Mouse (Mus musculus) heart, adult 2 months (tissue): ENCODE data around the gene Ostf1. TPM values are rescaled to one million over a fixed set of nuclear protein-coding genes. Genes with fewer than 3 reads are reported as not detected.

Experiments used
- DNase-seq, 2 experiments: peaks; one replicate each; pipeline ENCODE4 v3.0.0; 2021
- H3K27ac ChIP-seq: fragments of 200-600 bp; 2 replicates; pipeline ENCODE4 v1.8.1; 2022
- H3K27me3 ChIP-seq: fragments of 200-500 bp; 2 replicates; pipeline ENCODE4 v1.6.1; 2012; ENCODE audit warnings: mild to moderate bottlenecking, low read length, inconsistent platforms, mixed read lengths; ENCODE audit not compliant: control insufficient read depth, insufficient read depth
- H3K36me3 ChIP-seq: fragments of 200-500 bp; 2 replicates; pipeline ENCODE4 v1.6.1; 2012; ENCODE audit warnings: low read length, inconsistent platforms; ENCODE audit not compliant: control insufficient read depth, insufficient read depth
- H3K4me1 ChIP-seq: fragments of 200-500 bp; 2 replicates; pipeline ENCODE4 v1.6.1; 2011; ENCODE audit warnings: low read length; ENCODE audit not compliant: control insufficient read depth, insufficient read depth
- H3K4me3 ChIP-seq: fragments of 200-600 bp; 2 replicates; pipeline ENCODE4 v1.8.1; 2022
- H3K79me2 ChIP-seq: fragments of 200-500 bp; replicated peaks from 2 replicates; pipeline ENCODE4 v1.6.1; 2012; ENCODE audit warnings: mild to moderate bottlenecking, inconsistent platforms, low read length, moderate library complexity, mixed read lengths; ENCODE audit not compliant: control insufficient read depth, insufficient read depth
- H3K9ac ChIP-seq: fragments of 200-500 bp; 2 replicates; pipeline ENCODE4 v1.6.1; 2012; ENCODE audit warnings: low read depth, mild to moderate bottlenecking, control low read depth, inconsistent platforms, low read length, mixed read lengths
- CTCF ChIP-seq: fragments of 200-600 bp; IDR thresholded peaks from 2 replicates; pipeline ENCODE4 v1.8.1; 2022; ENCODE audit warnings: antibody characterized with exemption, mild to moderate bottlenecking, moderate library complexity
- EP300 ChIP-seq: fragments of 200-500 bp; IDR thresholded peaks from 2 replicates; pipeline ENCODE4 v1.6.1; 2011; ENCODE audit warnings: low read depth, low read length, control low read depth; ENCODE audit not compliant: insufficient read depth
- POLR2A ChIP-seq: fragments of 200-500 bp; IDR thresholded peaks from 2 replicates; pipeline ENCODE4 v1.6.1; 2011; ENCODE audit warnings: mild to moderate bottlenecking, low read depth, low read length, control low read depth; ENCODE audit not compliant: insufficient read depth
- whole genome bisulfite sequencing: fragments of 180-500 bp; shearing (Covaris S2); methylation state at CpG from one replicate; pipeline ENCODE4 v1.1.7; 2018; 5-methylcytosine and 5-hydroxymethylcytosine counted together
- intact Hi-C: fragments of 180-260 bp; cut with DNase I; formaldehyde crosslinking; loops from one replicate; pipeline ENCODE4 v1.15.1; 2025
- polyA plus RNA-seq: library from polyadenylated mRNA; depleted of rRNA; stranded (reverse); fragments of >200 nt; gene quantifications from 2 replicates; pipeline ENCODE4 v1.2.3, GENCODE M21; 2012
- total RNA-seq, 2 experiments: library from RNA; stranded (reverse); gene quantifications; 2 replicates each; pipeline ENCODE4 v1.2.3; 2021

Gene Ostf1
- total and polyA plus RNA-seq, 3 experiments, result 29.5 to 37.6 (median 35.3) TPM

GRCm38 (mm10) chr19:18575891-18576290 is 55.7 kb downstream of the Ostf1 start:
- intact Hi-C loops, result no loop called here
- Histone ChIP-seq H3K79me2 (no peaks in the 10 kb centered on the region), H3K4me1 (no peaks in the 10 kb centered on the region), H3K9ac (no peak overlapping the region), H3K27me3 (no peaks in the 10 kb centered on the region), H3K4me3 (no peak overlapping the region), H3K27ac (no peak overlapping the region), H3K36me3 (no peaks in the 10 kb centered on the region)
- DNase-seq, result no peak
- no peak for TF ChIP-seq CTCF
- no peak for TF ChIP-seq EP300
- TF ChIP-seq POLR2A, result no peak
- WGBS, result 85% methylated on average over 3 of the region's 3 CpGs

- H3K4me1 ChIP-seq, result no peaks in the 10 kb centered on the region
- whole genome bisulfite sequencing, result 77% methylated on average over 5 of the region's 5 CpGs
- no peaks in the 10 kb centered on the region for H3K36me3 ChIP-seq
- H3K27me3 ChIP-seq, result no peaks in the 10 kb centered on the region
- no peak for DNase-seq
- no peak overlapping the region for H3K27ac ChIP-seq
- H3K9ac ChIP-seq, result no peak overlapping the region
- no peak overlapping the region for H3K4me3 ChIP-seq
- intact Hi-C loops, result no loop called here
- TF ChIP-seq CTCF (no peak), POLR2A (no peak), EP300 (no peak)
- H3K79me2 ChIP-seq, result no peaks in the 10 kb centered on the region
Measured at GRCm38 (mm10) chr19:18573907-18574306, 57.7 kb downstream of the Ostf1 start.

GRCm38 (mm10) chr19:18573443-18573842 is 58.2 kb downstream of the Ostf1 start:
- intact Hi-C loops, result no loop called here
- WGBS, result 60% methylated on average over 3 of the region's 3 CpGs
- Histone ChIP-seq H3K27me3 (no peaks in the 10 kb centered on the region), H3K36me3 (no peaks in the 10 kb centered on the region), H3K9ac (no peak overlapping the region), H3K4me3 (no peak overlapping the region), H3K4me1 (no peaks in the 10 kb centered on the region), H3K27ac (no peak overlapping the region), H3K79me2 (no peaks in the 10 kb centered on the region)
- DNase-seq, result no peak
- no peak for TF ChIP-seq CTCF
- no peak for TF ChIP-seq POLR2A
- no peak for TF ChIP-seq EP300

GRCm38 (mm10) chr19:18569496-18569895 is 62.1 kb downstream of the Ostf1 start:
- intact Hi-C loops, result no loop called here
- Histone ChIP-seq H3K27ac (no peak overlapping the region), H3K79me2 (no peaks in the 10 kb centered on the region), H3K4me1 (no peaks in the 10 kb centered on the region), H3K4me3 (no peak overlapping the region), H3K36me3 (no peaks in the 10 kb centered on the region), H3K27me3 (no peaks in the 10 kb centered on the region), H3K9ac (no peak overlapping the region)
- DNase-seq, result no peak
- TF ChIP-seq CTCF, result no peak
- TF ChIP-seq EP300, result no peak
- TF ChIP-seq POLR2A, result no peak
- WGBS, result 93% methylated on average over 1 of the region's 1 CpGs

- WGBS, result 84% methylated on average over 3 of the region's 3 CpGs
- Histone ChIP-seq H3K27ac (no peak overlapping the region), H3K36me3 (no peaks in the 10 kb centered on the region), H3K79me2 (no peaks in the 10 kb centered on the region), H3K9ac (no peak overlapping the region), H3K27me3 (no peaks in the 10 kb centered on the region), H3K4me3 (no peak overlapping the region), H3K4me1 (peaks cover 2% of the 10 kb centered on the region)
- TF ChIP-seq CTCF (no peak), EP300 (no peak), POLR2A (no peak)
- intact Hi-C loops, result no loop called here
- DNase-seq, result no peak
Measured at GRCm38 (mm10) chr19:18568828-18569430, 62.7 kb downstream of the Ostf1 start.

- H3K79me2 ChIP-seq, result no peaks in the 10 kb centered on the region
- 81% methylated on average over 12 of the region's 12 CpGs for WGBS
- intact Hi-C loops, result no loop called here
Measured at GRCm38 (mm10) chr19:18567936-18568827, 63.4 kb downstream of the Ostf1 start.

More at GRCm38 (mm10) chr19:18567936-18568827, 63.4 kb downstream of the Ostf1 start:
- no peaks in the 10 kb centered on the region for H3K27me3 ChIP-seq
- no peaks in the 10 kb centered on the region for H3K36me3 ChIP-seq
- peaks cover 2% of the 10 kb centered on the region for H3K4me1 ChIP-seq
- TF ChIP-seq POLR2A, result no peak
- TF ChIP-seq CTCF, result no peak
- no peak for TF ChIP-seq EP300
- no peak overlapping the region for H3K9ac ChIP-seq
- H3K27ac ChIP-seq, result no peak overlapping the region
- no peak overlapping the region for H3K4me3 ChIP-seq
- DNase-seq, result no peak
